Mouse (Mus musculus) erythroblast, embryonic 14.5 days (primary cell): ENCODE measurements around the gene Ghrhr.

Experiments used
- GATA1 ChIP-seq: IDR thresholded peaks from 2 replicates; pipeline ENCODE4 v1.6.1; 2012; ENCODE audit warnings: low read length, inconsistent platforms, mixed read lengths
- TAL1 ChIP-seq: IDR thresholded peaks from 3 replicates; pipeline ENCODE4 v1.6.1; 2012; ENCODE audit warnings: low read length, inconsistent platforms, mixed read lengths

DNA sequence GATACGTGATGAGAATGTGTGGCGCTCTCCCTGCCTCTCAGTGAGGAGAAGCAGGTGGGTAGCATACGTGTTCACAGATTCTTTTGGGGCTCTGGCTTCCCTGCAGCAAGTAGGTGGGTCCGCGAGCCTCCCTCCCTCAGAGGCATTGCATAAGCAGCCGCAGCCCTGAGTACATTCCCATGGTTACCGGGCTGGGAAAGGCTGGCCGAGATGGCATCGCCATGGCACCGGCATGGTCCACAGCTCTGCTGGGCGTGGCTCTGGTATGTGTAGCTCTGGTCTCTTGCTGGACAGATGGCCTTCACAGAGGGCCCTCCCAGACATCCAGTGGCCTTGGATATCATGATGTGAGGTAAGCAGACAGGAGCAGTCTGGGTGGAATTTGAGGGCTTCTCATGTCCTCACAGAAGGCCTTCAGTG is 20.5 kb downstream of the Ghrhr start:
- TF ChIP-seq GATA1 (no peak), TAL1 (no peak)
